Mouse (Mus musculus) lung, postnatal 10 days (tissue): ENCODE results near the gene Nsg2.

Source experiments
- DNase-seq: peaks from one replicate; pipeline ENCODE4 v3.0.0; 2021

Gene Nsg2

GRCm38 (mm10) chr11:32013014-32013427 is 12.8 kb downstream of the Nsg2 start:
- no peak for DNase-seq

GRCm38 (mm10) chr11:32013561-32013960 is 13.3 kb downstream of the Nsg2 start:
- DNase-seq: no peak

- DNase-seq: no peak
Measured at GRCm38 (mm10) chr11:32018201-32018600, 17.9 kb downstream of the Nsg2 start.

GRCm38 (mm10) chr11:32020031-32020965 is 20.0 kb downstream of the Nsg2 start:
- DNase-seq: peak; percentile 37

- DNase-seq: no peak
Measured at GRCm38 (mm10) chr11:32026634-32027033, 26.4 kb downstream of the Nsg2 start.

- no peak for DNase-seq
Measured at GRCm38 (mm10) chr11:32027474-32028342, 27.4 kb downstream of the Nsg2 start.

- DNase-seq: no peak
Measured at GRCm38 (mm10) chr11:32028605-32029004, 28.3 kb downstream of the Nsg2 start.

GRCm38 (mm10) chr11:32029356-32029755 is 29.1 kb downstream of the Nsg2 start:
- DNase-seq: no peak

GRCm38 (mm10) chr11:32031396-32031795 is 31.1 kb downstream of the Nsg2 start:
- DNase-seq: no peak

- no peak for DNase-seq
Measured at GRCm38 (mm10) chr11:32032053-32032452, 31.8 kb downstream of the Nsg2 start.

GRCm38 (mm10) chr11:32035831-32036230 is 35.6 kb downstream of the Nsg2 start:
- no peak for DNase-seq

GRCm38 (mm10) chr11:32039656-32040055 is 39.4 kb downstream of the Nsg2 start:
- DNase-seq: no peak

- no peak for DNase-seq
Measured at GRCm38 (mm10) chr11:32057389-32057788, 57.1 kb downstream of the Nsg2 start.

- DNase-seq: no peak
Measured at GRCm38 (mm10) chr11:32057861-32058260, 57.6 kb downstream of the Nsg2 start.

GRCm38 (mm10) chr11:32061020-32061419 is 60.8 kb downstream of the Nsg2 start:
- no peak for DNase-seq

- DNase-seq: no peak
Measured at GRCm38 (mm10) chr11:32061874-32062273, 61.6 kb downstream of the Nsg2 start.

- DNase-seq: no peak
Measured at GRCm38 (mm10) chr11:32063775-32064510, 63.7 kb downstream of the Nsg2 start.

- DNase-seq: no peak
Measured at GRCm38 (mm10) chr11:32064511-32064862, 64.2 kb downstream of the Nsg2 start.

- DNase-seq: no peak
Measured at GRCm38 (mm10) chr11:32068736-32069490, 68.7 kb downstream of the Nsg2 start.

GRCm38 (mm10) chr11:32075163-32075562 is 74.9 kb downstream of the Nsg2 start:
- DNase-seq: peak; percentile 50

GRCm38 (mm10) chr11:32083462-32083861 is 83.2 kb downstream of the Nsg2 start:
- DNase-seq: no peak

GRCm38 (mm10) chr11:32086525-32086924 is 86.3 kb downstream of the Nsg2 start:
- no peak for DNase-seq
